Mouse (Mus musculus) left cerebral cortex, postnatal 10 days (tissue): ENCODE measurements at regions not wholly inside any gene's neighbourhood (a gene's known extent, or its start where the extent isn't known, plus 50 kb on each side); places are given as distances from the start of the nearest gene placed in this dataset.

ENCODE experiments used
- DNase-seq, 2 experiments: peaks; one replicate each; pipeline ENCODE4 v3.0.0; 2021 to 2022; ENCODE audit warnings: low spot score in 2 of 2, mixed read lengths in 1 of 2; ENCODE audit errors: extremely low spot score in 1 of 2
- intact Hi-C: fragments of 180-260 bp; cut with DNase I; formaldehyde crosslinking; loops from one replicate; pipeline ENCODE4 v1.15.1; 2025

- intact Hi-C loops, result no loop called here
- no peak for DNase-seq
Measured at GRCm38 (mm10) chr12:97793364-97794120, 465.7 kb downstream of the Galc start.

GRCm38 (mm10) chr12:97783476-97783875 lies 475.8 kb downstream of the Galc start:
- intact Hi-C loops, result no loop called here
- DNase-seq, result no peak

GRCm38 (mm10) chr12:97759116-97759515 lies 500.1 kb downstream of the Galc start:
- intact Hi-C loops, result no loop called here
- no peak for DNase-seq

- no peak for DNase-seq
- intact Hi-C loops, result no loop called here
Measured at GRCm38 (mm10) chr12:97758624-97759023, 500.6 kb downstream of the Galc start.

GRCm38 (mm10) chr12:97750166-97750565 lies 509.1 kb downstream of the Galc start:
- intact Hi-C loops, result no loop called here
- no peak for DNase-seq

GRCm38 (mm10) chr12:97740927-97741326 lies 518.3 kb downstream of the Galc start:
- DNase-seq, result peak in 1 of 2 experiments; percentile 13
- intact Hi-C loops, result no loop called here

GRCm38 (mm10) chr12:97732078-97732580 lies 527.1 kb downstream of the Galc start:
- intact Hi-C loops, result no loop called here
- no peak for DNase-seq

GRCm38 (mm10) chr12:97720554-97720953 lies 538.7 kb downstream of the Galc start:
- intact Hi-C loops, result no loop called here
- no peak for DNase-seq

- DNase-seq, result no peak
- intact Hi-C loops, result loop anchor here (10.0 kb wide), 1 partner anchor 137 kb away; no protein-coding TSS in a partner anchor
Measured at GRCm38 (mm10) chr12:97717812-97718211, 541.4 kb downstream of the Galc start.
